Mouse (Mus musculus) heart, embryonic 15.5 days (tissue): ENCODE measurements around the gene Tssk1. TPM values are rescaled to one million over a fixed set of nuclear protein-coding genes. Genes with fewer than 3 reads are reported as not detected.

Source experiments
- polyA plus RNA-seq: library from polyadenylated mRNA; unstranded; fragments of >200 nt; fragmentation: Nextera tagmentation; extraction: Ambion mirVana; gene quantifications from 2 replicates; pipeline ENCODE4 v1.2.1, GENCODE M21; 2015

The Tssk1 gene
- polyA plus RNA-seq, 1 experiment from 2014 or later, result 0.03 TPM

Other genes with a start within 250 kb of the Tssk1 start
- 3.1 and 3.2 TPM in 2 replicates for gene Ccdc74a, start 247.8 kb upstream of the Tssk1 start, polyA plus RNA-seq
- 25.6 and 37.2 TPM in 2 replicates for gene Med15, start 161.3 kb upstream of the Tssk1 start, polyA plus RNA-seq
- gene Klhl22, start 134.6 kb upstream of the Tssk1 start, polyA plus RNA-seq, result 33.0 and 45.7 TPM in 2 replicates
- 6.6 and 11.3 TPM in 2 replicates for gene Scarf2, start 96.9 kb upstream of the Tssk1 start, polyA plus RNA-seq
- not detected in 2 replicates for gene B830017H08Rik, start 61.1 kb upstream of the Tssk1 start, polyA plus RNA-seq
- 1.5 and 2.1 TPM in 2 replicates for gene Car15, start 55.9 kb upstream of the Tssk1 start, polyA plus RNA-seq
- gene Gm20518, start 2.6 kb upstream of the Tssk1 start, polyA plus RNA-seq, result 0.19 and 0.24 TPM in 2 replicates
- 41.8 and 58.9 TPM in 2 replicates for gene Dgcr2, start 4.3 kb downstream of the Tssk1 start, polyA plus RNA-seq
- gene Tssk2, start 4.4 kb downstream of the Tssk1 start, polyA plus RNA-seq, result not detected in 2 replicates
- 25.0 and 34.5 TPM in 2 replicates for gene Ess2, start 17.1 kb downstream of the Tssk1 start, polyA plus RNA-seq
- not detected in 2 replicates for gene Gsc2, start 20.8 kb downstream of the Tssk1 start, polyA plus RNA-seq
- gene Slc25a1, start 34.0 kb downstream of the Tssk1 start, polyA plus RNA-seq, result 22.5 and 37.4 TPM in 2 replicates
- not detected in 2 replicates for gene Vpreb2, start 86.2 kb downstream of the Tssk1 start, polyA plus RNA-seq
- 55.8 and 60.4 TPM in 2 replicates for gene Dgcr6, start 158.6 kb downstream of the Tssk1 start, polyA plus RNA-seq
- 5.8 and 7.4 TPM in 2 replicates for gene Prodh, start 196.0 kb downstream of the Tssk1 start, polyA plus RNA-seq
- 0.60 and 1.2 TPM in 2 replicates for gene Rtn4r, start 233.4 kb downstream of the Tssk1 start, polyA plus RNA-seq